Mouse (Mus musculus): ENCODE results near the gene Olfr568. TPM values are rescaled to one million over a fixed set of nuclear protein-coding genes. Genes with fewer than 3 reads are reported as not detected.

Olfr568 gene
- polyA plus RNA-seq, 1 experiment: not detected

DNA sequence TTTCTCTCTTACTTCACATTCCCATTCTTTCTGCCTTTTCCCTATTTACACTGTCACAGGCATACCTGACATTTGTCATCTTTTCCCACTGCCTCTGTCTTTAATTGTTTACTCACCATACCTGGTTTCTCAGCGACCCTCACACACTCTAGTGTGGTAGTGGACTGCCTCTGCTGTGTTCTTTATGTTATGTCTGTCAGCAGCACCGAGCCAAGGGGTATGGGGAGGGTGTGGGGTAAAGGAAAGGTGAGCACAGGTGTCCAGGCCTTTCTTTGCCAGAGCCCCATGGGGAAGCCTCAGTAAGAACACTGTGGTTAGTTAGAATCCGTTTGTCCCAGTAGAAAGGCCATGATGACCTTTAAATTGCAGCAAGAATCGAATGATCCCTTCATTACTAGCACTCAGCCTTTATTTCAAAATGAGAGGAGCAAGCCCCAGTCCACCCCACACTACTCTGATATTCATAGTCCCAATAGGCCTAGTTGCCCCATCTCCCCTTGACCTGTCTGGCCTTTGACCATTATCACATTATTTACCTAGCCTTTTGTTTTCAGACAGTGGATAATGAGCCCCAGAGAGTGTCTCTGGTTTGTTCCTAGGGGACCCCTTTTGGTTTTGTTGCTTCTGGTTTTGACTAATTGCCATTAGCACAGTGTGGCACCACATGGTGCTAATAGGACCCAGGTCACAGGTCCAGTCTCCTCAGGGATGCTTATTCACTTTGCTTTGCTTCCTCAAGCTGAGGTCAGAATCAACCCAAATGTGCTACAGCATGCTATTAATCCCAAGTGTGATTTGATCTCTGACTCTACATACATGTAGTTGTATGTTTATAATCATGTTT, 40.3 kb downstream of the Olfr568 start, which contains the start of gene Olfr571:
Gene Olfr571 (minus strand): TSS at position 505 of the 844 bp plus-strand sequence.
- 76% methylated on average over 4 of the region's 4 CpGs for WGBS
- no peaks in the 10 kb centered on the region for H3K27me3 ChIP-seq (ENCODE audit: control insufficient read depth, insufficient read depth, low read length)
- H3K4me3 ChIP-seq (ENCODE audit: control insufficient read depth, insufficient read depth, low read length): no peak within 1 kb of the TSS
- TF ChIP-seq CTCF (IDR thresholded peaks at IDR 0.05; ENCODE audit: borderline replicate concordance, control insufficient read depth, extremely low read depth, insufficient read depth, low read length, poor library complexity): no peak
- no peaks in the 10 kb centered on the region for H3K36me3 ChIP-seq (ENCODE audit: control insufficient read depth, insufficient read depth, low read length)
- DNase-seq: no peak
- H3K4me1 ChIP-seq (replicated peaks; ENCODE audit: control insufficient read depth, insufficient read depth, low read length): no peaks in the 10 kb centered on the region
- H3K27ac ChIP-seq (ENCODE audit: control insufficient read depth, insufficient read depth, low read length): no peak within 1 kb of the TSS

DNA sequence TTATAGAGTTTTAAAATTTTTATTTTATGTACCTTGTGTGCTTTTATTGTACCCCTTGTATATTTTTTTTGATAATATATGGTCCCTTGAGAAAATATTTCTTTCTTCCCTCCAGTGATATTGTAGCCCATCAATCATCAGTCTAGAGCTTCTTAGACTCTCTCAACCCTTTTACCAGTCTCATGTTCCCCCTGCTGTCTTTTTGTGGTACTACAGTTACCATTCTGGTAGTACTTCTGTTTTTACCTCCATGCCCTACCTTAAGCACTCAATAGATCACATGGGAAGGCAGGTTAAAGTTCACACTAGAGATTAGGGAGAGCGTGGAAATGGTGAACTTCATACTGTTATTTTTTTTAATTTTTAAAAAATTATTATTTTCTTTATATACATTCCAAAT, 42.7 kb downstream of the Olfr568 start:
- WGBS: 13% methylated on average over 1 of the region's 1 CpGs
- Histone ChIP-seq H3K27ac (ENCODE audit: control insufficient read depth, insufficient read depth, low read length) (no peak overlapping the region), H3K27me3 (ENCODE audit: control insufficient read depth, insufficient read depth, low read length) (no peaks in the 10 kb centered on the region), H3K4me3 (ENCODE audit: control insufficient read depth, insufficient read depth, low read length) (no peak overlapping the region), H3K4me1 (replicated peaks; ENCODE audit: control insufficient read depth, insufficient read depth, low read length) (no peaks in the 10 kb centered on the region), H3K36me3 (ENCODE audit: control insufficient read depth, insufficient read depth, low read length) (no peaks in the 10 kb centered on the region)
- TF ChIP-seq POLR2A (IDR thresholded peaks at IDR 0.05; ENCODE audit: control insufficient read depth, extremely low read depth, insufficient read depth, low read length, poor library complexity): no peak
- no peak for TF ChIP-seq CTCF (IDR thresholded peaks at IDR 0.05; ENCODE audit: borderline replicate concordance, control insufficient read depth, extremely low read depth, insufficient read depth, low read length, poor library complexity)
- no peak for DNase-seq

DNA sequence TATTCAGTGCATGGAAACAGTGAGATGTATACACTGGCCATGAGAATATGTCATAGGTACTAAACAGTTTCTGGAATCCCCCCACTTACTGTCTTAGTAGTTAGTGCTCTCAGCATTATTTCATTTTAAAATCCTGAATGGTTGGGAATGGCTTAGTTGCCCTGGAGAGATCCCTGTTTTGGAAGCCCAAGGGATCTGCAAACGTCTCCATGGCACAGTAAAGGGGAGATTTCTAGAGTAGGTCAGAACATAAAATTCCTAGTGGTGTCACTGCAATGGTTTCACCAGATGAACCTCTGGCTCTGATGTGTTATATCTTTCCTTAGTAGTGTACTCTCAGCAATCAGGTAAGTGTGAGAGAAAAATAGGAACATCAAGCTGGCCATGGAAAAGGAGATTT, 47.2 kb downstream of the Olfr568 start, which contains the start of gene Olfr572:
Gene Olfr572 (plus strand): TSS at position 301 of the 400 bp plus-strand sequence.
- Histone ChIP-seq H3K27ac (ENCODE audit: control insufficient read depth, insufficient read depth, low read length) (no peak within 1 kb of the TSS), H3K4me3 (ENCODE audit: control insufficient read depth, insufficient read depth, low read length) (no peak within 1 kb of the TSS), H3K4me1 (replicated peaks; ENCODE audit: control insufficient read depth, insufficient read depth, low read length) (no peaks in the 10 kb centered on the region), H3K36me3 (ENCODE audit: control insufficient read depth, insufficient read depth, low read length) (no peaks in the 10 kb centered on the region), H3K27me3 (ENCODE audit: control insufficient read depth, insufficient read depth, low read length) (no peaks in the 10 kb centered on the region)
- TF ChIP-seq POLR2A (IDR thresholded peaks at IDR 0.05; ENCODE audit: control insufficient read depth, extremely low read depth, insufficient read depth, low read length, poor library complexity) (no peak), CTCF (IDR thresholded peaks at IDR 0.05; ENCODE audit: borderline replicate concordance, control insufficient read depth, extremely low read depth, insufficient read depth, low read length, poor library complexity) (no peak)
- WGBS: 69% methylated on average over 1 of the region's 1 CpGs
- DNase-seq: no peak

DNA sequence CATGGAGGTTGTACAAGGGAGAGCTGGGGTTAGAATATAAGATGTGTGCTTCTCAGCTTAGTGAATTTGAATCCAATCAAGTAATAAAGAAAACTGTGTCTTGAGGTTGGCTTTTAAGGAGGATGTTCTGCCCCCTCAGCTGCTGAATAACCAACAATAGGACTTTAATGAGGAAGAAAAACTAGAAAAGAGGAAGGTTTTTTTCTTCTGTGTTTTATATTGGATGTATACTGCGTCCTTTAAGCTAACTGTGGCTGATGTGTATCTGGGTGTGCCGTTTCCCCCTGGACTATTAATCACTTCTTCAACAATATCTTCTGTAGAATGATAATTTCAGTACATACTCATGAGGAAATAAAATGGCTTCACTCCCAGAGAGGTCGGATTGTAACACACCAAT, 50.2 kb downstream of the Olfr568 start:
- WGBS: 25% methylated on average over 3 of the region's 3 CpGs
- H3K27me3 ChIP-seq (ENCODE audit: control insufficient read depth, insufficient read depth, low read length): no peaks in the 10 kb centered on the region
- DNase-seq: no peak
- TF ChIP-seq CTCF (IDR thresholded peaks at IDR 0.05; ENCODE audit: borderline replicate concordance, control insufficient read depth, extremely low read depth, insufficient read depth, low read length, poor library complexity): no peak
- no peak for TF ChIP-seq POLR2A (IDR thresholded peaks at IDR 0.05; ENCODE audit: control insufficient read depth, extremely low read depth, insufficient read depth, low read length, poor library complexity)
- no peak overlapping the region for H3K4me3 ChIP-seq (ENCODE audit: control insufficient read depth, insufficient read depth, low read length)
- H3K4me1 ChIP-seq (replicated peaks; ENCODE audit: control insufficient read depth, insufficient read depth, low read length): no peaks in the 10 kb centered on the region
- H3K36me3 ChIP-seq (ENCODE audit: control insufficient read depth, insufficient read depth, low read length): no peaks in the 10 kb centered on the region
- no peak overlapping the region for H3K27ac ChIP-seq (ENCODE audit: control insufficient read depth, insufficient read depth, low read length)

Other genes with a start within 250 kb of the Olfr568 start
- not detected in 2 replicates for gene Olfr554, start 238.7 kb upstream of the Olfr568 start, polyA plus RNA-seq (2012; rRNA removed)
- gene Olfr555, start 218.3 kb upstream of the Olfr568 start, polyA plus RNA-seq (2012; rRNA removed): not detected in 2 replicates
- gene Olfr556, start 212.2 kb upstream of the Olfr568 start, polyA plus RNA-seq (2012; rRNA removed): not detected in 2 replicates
- gene Trim68, start 189.8 kb upstream of the Olfr568 start, polyA plus RNA-seq (2012; rRNA removed): 14.0 and 16.3 TPM in 2 replicates
- not detected in 2 replicates for gene Olfr557, start 181.2 kb upstream of the Olfr568 start, polyA plus RNA-seq (2012; rRNA removed)
- 0.11 and 0.49 TPM in 2 replicates for gene Olfr558, start 174.9 kb upstream of the Olfr568 start, polyA plus RNA-seq (2012; rRNA removed)
- gene Olfr33, start 158.1 kb upstream of the Olfr568 start, polyA plus RNA-seq (2012; rRNA removed): not detected in 2 replicates
- not detected in 2 replicates for gene Olfr559, start 149.6 kb upstream of the Olfr568 start, polyA plus RNA-seq (2012; rRNA removed)
- not detected in 2 replicates for gene Olfr560, start 117.8 kb upstream of the Olfr568 start, polyA plus RNA-seq (2012; rRNA removed)
- 0.29 and 0.32 TPM in 2 replicates for gene Olfr78, start 117.7 kb upstream of the Olfr568 start, polyA plus RNA-seq (2012; rRNA removed)
- not detected in 2 replicates for gene Olfr561, start 105.9 kb upstream of the Olfr568 start, polyA plus RNA-seq (2012; rRNA removed)
- gene Olfr564, start 73.6 kb upstream of the Olfr568 start, polyA plus RNA-seq (2012; rRNA removed): not detected in 2 replicates
- not detected in 2 replicates for gene Olfr566, start 18.4 kb upstream of the Olfr568 start, polyA plus RNA-seq (2012; rRNA removed)
- not detected in 2 replicates for gene Olfr569, start 13.8 kb downstream of the Olfr568 start, polyA plus RNA-seq (2012; rRNA removed)
- not detected in 2 replicates for gene Olfr570, start 17.5 kb downstream of the Olfr568 start, polyA plus RNA-seq (2012; rRNA removed)
- not detected in 2 replicates for gene Olfr571, start 40.4 kb downstream of the Olfr568 start, polyA plus RNA-seq (2012; rRNA removed)
- not detected in 2 replicates for gene Olfr572, start 47.3 kb downstream of the Olfr568 start, polyA plus RNA-seq (2012; rRNA removed)
- not detected in 2 replicates for gene Olfr573-ps1, start 65.5 kb downstream of the Olfr568 start, polyA plus RNA-seq (2012; rRNA removed)
- not detected in 2 replicates for gene Olfr574, start 71.3 kb downstream of the Olfr568 start, polyA plus RNA-seq (2012; rRNA removed)
- not detected in 2 replicates for gene Olfr575, start 81.7 kb downstream of the Olfr568 start, polyA plus RNA-seq (2012; rRNA removed)
- not detected in 2 replicates for gene Olfr576, start 85.5 kb downstream of the Olfr568 start, polyA plus RNA-seq (2012; rRNA removed)
- not detected in 2 replicates for gene Olfr577, start 98.8 kb downstream of the Olfr568 start, polyA plus RNA-seq (2012; rRNA removed)
- gene Olfr578, start 112.2 kb downstream of the Olfr568 start, polyA plus RNA-seq (2012; rRNA removed): not detected in 2 replicates
- not detected in 2 replicates for gene Olfr582, start 160.9 kb downstream of the Olfr568 start, polyA plus RNA-seq (2012; rRNA removed)
- gene Olfr583, start 174.2 kb downstream of the Olfr568 start, polyA plus RNA-seq (2012; rRNA removed): not detected in 2 replicates
- not detected in 2 replicates for gene Olfr584, start 204.8 kb downstream of the Olfr568 start, polyA plus RNA-seq (2012; rRNA removed)
- not detected in 2 replicates for gene Olfr585, start 220.6 kb downstream of the Olfr568 start, polyA plus RNA-seq (2012; rRNA removed)
- gene Olfr586, start 248.5 kb downstream of the Olfr568 start, polyA plus RNA-seq (2012; rRNA removed): not detected in 2 replicates

Data from thymus, adult 2 months (tissue).